ENCODE assay signal across 10 mouse cellular contexts in the genomic region with DNA sequence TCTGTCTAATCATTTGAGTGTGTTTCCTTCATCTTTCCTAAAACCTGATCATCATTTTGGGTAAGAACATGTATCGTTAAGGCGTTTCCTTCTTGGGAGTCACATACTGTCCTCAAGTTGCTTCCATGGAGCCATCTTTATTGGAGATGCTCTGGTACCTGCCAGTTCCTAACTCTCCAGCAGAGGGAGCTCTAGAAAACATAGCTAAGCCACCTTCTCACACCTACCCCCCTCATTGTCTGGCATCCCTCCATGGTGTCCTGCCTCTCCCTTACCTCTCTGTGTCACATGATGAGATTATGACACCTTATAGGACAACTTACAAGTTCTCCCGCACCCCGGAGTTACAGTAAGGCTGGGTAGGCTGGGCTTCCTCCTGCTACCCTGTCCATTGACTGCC. TPM values are rescaled to one million over a fixed set of nuclear protein-coding genes. Genes with fewer than 3 reads are reported as not detected.
DNase-seq lines count a peak whose midpoint lies in the region; ATAC-seq and TF ChIP-seq lines count a peak whose summit lies in the region.
"Had no signal": no experiment of that assay in that cellular context is flagged by ENCODE, and none has a peak within 500 bp of the region (broad histone marks: within the 10 kb centered on the region; RNA-seq: fewer than 3 reads in every experiment).

No protein-coding gene starts in this region.

- H3K27ac ChIP-seq in kidney, embryonic 14.5 days (ENCODE audit: low read depth, low read length) = no peak overlapping the region
- H3K27ac ChIP-seq in ES-E14 (ENCODE audit: insufficient read depth, low read depth, low read length, poor library complexity, severe bottlenecking) = no peak overlapping the region
- H3K27ac ChIP-seq: embryonic facial prominence, embryonic 13.5 days; hindbrain, embryonic 12.5 days had no signal

- no peak overlapping the region for H3K4me3 ChIP-seq in kidney, embryonic 14.5 days (ENCODE audit: low read length)
- H3K4me3 ChIP-seq in ES-E14 (ENCODE audit: insufficient read depth in 1 of 2, low read depth in 1 of 2, low read length in 2 of 2, poor library complexity in 1 of 2, severe bottlenecking in 1 of 2) = no peak overlapping the region
- H3K4me3 ChIP-seq: embryonic facial prominence, embryonic 13.5 days; hindbrain, embryonic 12.5 days; megakaryocyte, embryonic 14.5 days had no signal

- DNase-seq in kidney, adult 18-20 months = peak; percentile 9
- DNase-seq in ES-E14 (ENCODE audit: low read depth, low spot score) (peak; percentile 38), WW6 (ENCODE audit: low read depth, low spot score) (peak; percentile 16)
- DNase-seq in lung, postnatal 10 days = peak; percentile 18
- no peak for DNase-seq in layer of hippocampus, postnatal 25 days (ENCODE audit: extremely low spot score in 1 of 2, low spot score in 1 of 2)
- DNase-seq in layer of hippocampus, postnatal 36 days = no peak

- in situ Hi-C loops in ES-E14 (cut with MboI; ENCODE audit: low sequenced_read_pairs in 2 of 2, unreplicated experiment in 2 of 2) = no loop called here

- ATAC-seq in kidney, embryonic 14.5 days (ENCODE audit: low FRiP score, low TSS enrichment) = no peak

- no peaks in the 10 kb centered on the region for H3K9me3 ChIP-seq in kidney, embryonic 14.5 days (ENCODE audit: control insufficient read depth, low read length)
- H3K9me3 ChIP-seq in ES-E14 (ENCODE audit: control insufficient read depth, insufficient read depth, low read depth, low read length) = no peaks in the 10 kb centered on the region
- H3K9me3 ChIP-seq: embryonic facial prominence, embryonic 13.5 days; hindbrain, embryonic 12.5 days; megakaryocyte, embryonic 14.5 days had no signal

- H3K36me3 ChIP-seq in kidney, embryonic 14.5 days (ENCODE audit: control insufficient read depth, insufficient read depth, low read length) = peaks cover 3% of the 10 kb centered on the region; the same call in 1 of the 2 replicates
- H3K36me3 ChIP-seq in ES-E14 (ENCODE audit: control insufficient read depth, insufficient read depth, low read length, poor library complexity, severe bottlenecking) = no peaks in the 10 kb centered on the region
- H3K36me3 ChIP-seq: hindbrain, embryonic 12.5 days had no signal

- H3K27me3 ChIP-seq in kidney, embryonic 14.5 days (ENCODE audit: control insufficient read depth, insufficient read depth, low read length) = no peaks in the 10 kb centered on the region
- H3K27me3 ChIP-seq: embryonic facial prominence, embryonic 13.5 days; hindbrain, embryonic 12.5 days; megakaryocyte, embryonic 14.5 days had no signal

- H3K4me2 ChIP-seq in kidney, embryonic 14.5 days (replicated peaks; ENCODE audit: low read depth, low read length) = no peak overlapping the region
- H3K4me2 ChIP-seq: embryonic facial prominence, embryonic 13.5 days; hindbrain, embryonic 12.5 days had no signal

- no peaks in the 10 kb centered on the region for H3K4me1 ChIP-seq in kidney, embryonic 14.5 days (ENCODE audit: control insufficient read depth, insufficient read depth, low read length)
- no peaks in the 10 kb centered on the region for H3K4me1 ChIP-seq in ES-E14 (ENCODE audit: control insufficient read depth in 2 of 2, insufficient read depth in 2 of 2, low read length in 2 of 2, poor library complexity in 1 of 2)
- H3K4me1 ChIP-seq: embryonic facial prominence, embryonic 13.5 days; megakaryocyte, embryonic 14.5 days had no signal

- 83% methylated on average over 4 of the region's 4 CpGs for WGBS in kidney, embryonic 14.5 days

- no peak overlapping the region for H3K9ac ChIP-seq in kidney, embryonic 14.5 days (ENCODE audit: low read depth, low read length)
- H3K9ac ChIP-seq in ES-E14 (ENCODE audit: insufficient read depth, low read depth, low read length, poor library complexity, severe bottlenecking) = no peak overlapping the region
- H3K9ac ChIP-seq: embryonic facial prominence, embryonic 13.5 days; hindbrain, embryonic 12.5 days had no signal

TF ChIP-seq in ES-E14, 5 proteins besides CTCF, POLR2A, EP300 and RAD21:
- TF ChIP-seq CHD2 (IDR thresholded peaks at IDR 0.05; ENCODE audit: low read depth, low read length) (no peak), MAFK (IDR thresholded peaks at IDR 0.05; ENCODE audit: insufficient read depth, low read depth, low read length) (no peak), HCFC1 (IDR thresholded peaks at IDR 0.05; ENCODE audit: borderline replicate concordance, insufficient read depth, low read length) (no peak)

RNA-seq across cellular contexts. Expression of gene Fam196a, which starts 45.3 kb away (rescaled TPM):
- 3.9 and 4.5 TPM in 2 replicates for polyA plus RNA-seq in kidney, embryonic 14.5 days (2014; fragmentation: Nextera tagmentation; extraction: Ambion mirVana)
- 2.4 and 2.7 TPM in 2 replicates for total RNA-seq in ES-E14 (2012; rRNA removed)
- 10 to 100 TPM; 11.8 to 12.3 TPM for total RNA-seq in layer of hippocampus, postnatal 25 days (2021)
- 10 to 100 TPM; 12.7 to 13.0 TPM for total RNA-seq in layer of hippocampus, postnatal 36 days (2021)

Comparison
In these comparisons a context has a peak if more than half of its experiments do, and no peak if none do; other contexts are left out.
1. DNase-seq: peak in kidney, adult 18-20 months (single experiment), ES-E14 (single experiment), WW6 (single experiment) and lung, postnatal 10 days (single experiment); none in layer of hippocampus, postnatal 25 days (0 of 2) and layer of hippocampus, postnatal 36 days (0 of 2).